In the genomic region with DNA sequence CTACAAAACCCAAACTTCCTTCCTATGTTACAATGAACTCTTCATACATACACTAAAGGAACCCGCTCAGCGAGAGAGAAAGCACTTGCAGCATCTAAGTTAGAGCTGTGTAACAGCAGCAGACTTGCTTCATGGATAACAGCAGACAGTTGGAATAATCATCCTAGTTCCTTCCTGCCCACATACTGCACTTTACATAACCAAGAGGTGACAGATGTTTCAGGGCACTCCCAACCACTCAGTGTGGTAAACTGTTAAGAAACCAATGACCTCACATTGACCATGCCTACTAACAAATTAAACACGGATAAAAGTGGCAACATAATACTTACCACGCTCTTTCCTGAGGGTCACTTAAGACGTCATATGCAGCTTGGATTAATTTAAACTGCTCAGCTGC, we compare ENCODE assay signal across 25 mouse cellular contexts. TPM values are rescaled to one million over a fixed set of nuclear protein-coding genes. Genes with fewer than 3 reads are reported as not detected.
A peak's percentile ranks its signal among the peaks of the same experiment; 100 is the strongest.
DNase-seq lines count a peak whose midpoint lies in the region; ATAC-seq and TF ChIP-seq lines count a peak whose summit lies in the region.
"Had no signal": no experiment of that assay in that cellular context is flagged by ENCODE, and none has a peak within 500 bp of the region (broad histone marks: within the 10 kb centered on the region; RNA-seq: fewer than 3 reads in every experiment).

No protein-coding gene starts in this region.

- H3K36me3 ChIP-seq in C2C12 (ENCODE audit: control insufficient read depth, insufficient read depth), result peaks cover 38% of the 10 kb centered on the region
- peaks cover 47% of the 10 kb centered on the region for H3K36me3 ChIP-seq in ES-Bruce4 (ENCODE audit: control insufficient read depth, insufficient read depth, low read length, poor library complexity, severe bottlenecking)
- H3K36me3 ChIP-seq in megakaryocyte, embryonic 14.5 days (replicated peaks; ENCODE audit: low read length), result peaks cover 48% of the 10 kb centered on the region
- H3K36me3 ChIP-seq in hindbrain, embryonic 11.5 days (ENCODE audit: control insufficient read depth, insufficient read depth, low read length), result 0 out of 2 replicates have a peak, but pooled peaks cover 4% of the 10 kb centered on the region

- H3K27me3 ChIP-seq in C2C12 (ENCODE audit: control insufficient read depth, insufficient read depth, insufficient read length) (no peaks in the 10 kb centered on the region), ES-Bruce4 (ENCODE audit: control insufficient read depth, insufficient read depth, low read length, poor library complexity, severe bottlenecking) (no peaks in the 10 kb centered on the region)
- no peaks in the 10 kb centered on the region for H3K27me3 ChIP-seq in megakaryocyte, embryonic 14.5 days (replicated peaks)
- no peaks in the 10 kb centered on the region for H3K27me3 ChIP-seq in hindbrain, embryonic 11.5 days (ENCODE audit: control insufficient read depth, insufficient read depth, low read length)
- H3K27me3 ChIP-seq: embryonic facial prominence, embryonic 13.5 days; forebrain, embryonic 12.5 days; heart, embryonic 12.5 days; midbrain, embryonic 15.5 days had no signal

- H3K4me1 ChIP-seq in ES-Bruce4 (ENCODE audit: control insufficient read depth, insufficient read depth, low read length), result no peaks in the 10 kb centered on the region
- peaks cover 48% of the 10 kb centered on the region for H3K4me1 ChIP-seq in megakaryocyte, embryonic 14.5 days
- H3K4me1 ChIP-seq in hindbrain, embryonic 11.5 days (replicated peaks; ENCODE audit: control insufficient read depth, insufficient read depth, low read length), result no peaks in the 10 kb centered on the region
- H3K4me1 ChIP-seq: embryonic facial prominence, embryonic 13.5 days had no signal

- no peak for TF ChIP-seq POLR2A in ES-Bruce4 (IDR thresholded peaks at IDR 0.05; ENCODE audit: insufficient read depth, low read length)

- H3K4me3 ChIP-seq in left cerebral cortex, adult 2 months, result no peak overlapping the region
- H3K4me3 ChIP-seq in C2C12 (ENCODE audit: insufficient read depth, poor library complexity, severe bottlenecking) (no peak overlapping the region), ES-Bruce4 (ENCODE audit: low read depth, low read length) (no peak overlapping the region)
- peak overlapping the region; percentile 20 for H3K4me3 ChIP-seq in megakaryocyte, embryonic 14.5 days (replicated peaks)
- no peak overlapping the region for H3K4me3 ChIP-seq in hindbrain, embryonic 11.5 days (ENCODE audit: low read depth, low read length)
- H3K4me3 ChIP-seq in gastrocnemius, adult 2 months, result no peak overlapping the region
- H3K4me3 ChIP-seq: embryonic facial prominence, embryonic 13.5 days; erythroblast, embryonic 14.5 days; forebrain, embryonic 12.5 days; heart, embryonic 12.5 days; hindbrain, embryonic 10.5 days; midbrain, embryonic 15.5 days had no signal

- H3K9me3 ChIP-seq in ES-Bruce4 (replicated peaks; ENCODE audit: control insufficient read depth, insufficient read depth, low read length, poor library complexity, severe bottlenecking), result peaks cover 6% of the 10 kb centered on the region; the same call in 1 of the 2 replicates
- no peaks in the 10 kb centered on the region for H3K9me3 ChIP-seq in megakaryocyte, embryonic 14.5 days
- no peaks in the 10 kb centered on the region for H3K9me3 ChIP-seq in hindbrain, embryonic 11.5 days (ENCODE audit: control insufficient read depth, low read length)
- H3K9me3 ChIP-seq: embryonic facial prominence, embryonic 13.5 days; forebrain, embryonic 12.5 days; heart, embryonic 12.5 days; hindbrain, embryonic 10.5 days; midbrain, embryonic 15.5 days had no signal

- H3K9ac ChIP-seq in ES-Bruce4 (ENCODE audit: low read depth, poor library complexity, severe bottlenecking), result no peak overlapping the region
- H3K9ac ChIP-seq in hindbrain, embryonic 11.5 days (ENCODE audit: low read depth, low read length), result no peak overlapping the region
- H3K9ac ChIP-seq: embryonic facial prominence, embryonic 13.5 days; forebrain, embryonic 12.5 days; heart, embryonic 12.5 days; midbrain, embryonic 15.5 days had no signal

- intact Hi-C loops in left cerebral cortex, adult 2 months (cut with DNase I), result loop anchor here (2.0 to 5.0 kb wide), 2 partner anchors 37 to 51 kb away; no protein-coding TSS in a partner anchor
- intact Hi-C loops in left cerebral cortex, postnatal 10 days (cut with DNase I), result no loop called here
- intact Hi-C loops in gastrocnemius, adult 2 months (cut with DNase I), result no loop called here

- H3K79me2 ChIP-seq in C2C12 (ENCODE audit: control insufficient read depth, insufficient read depth), result peaks cover 48% of the 10 kb centered on the region

- no peak for TF ChIP-seq CTCF in left cerebral cortex, adult 2 months (IDR thresholded peaks at IDR 0.05)
- TF ChIP-seq CTCF in C2C12 (IDR thresholded peaks at IDR 0.05; ENCODE audit: control insufficient read depth, insufficient read depth, insufficient read length) (no peak), ES-Bruce4 (IDR thresholded peaks at IDR 0.05; ENCODE audit: low read depth, low read length) (no peak)
- no peak for TF ChIP-seq CTCF in gastrocnemius, adult 2 months (IDR thresholded peaks at IDR 0.05)

- TF ChIP-seq EP300 in ES-Bruce4 (IDR thresholded peaks at IDR 0.05; ENCODE audit: insufficient read depth, low read depth, low read length), result no peak

- H3K27ac ChIP-seq in left cerebral cortex, adult 2 months, result peak overlapping the region; percentile 54; the same call in 1 of the 2 replicates
- H3K27ac ChIP-seq in ES-Bruce4 (ENCODE audit: insufficient read depth, low read length), result 0 out of 2 replicates have a peak overlapping the region, but pooled peaks have one; percentile 32
- H3K27ac ChIP-seq in hindbrain, embryonic 11.5 days (ENCODE audit: low read depth, low read length), result no peak overlapping the region
- H3K27ac ChIP-seq in gastrocnemius, adult 2 months, result no peak overlapping the region
- H3K27ac ChIP-seq: embryonic facial prominence, embryonic 13.5 days; forebrain, embryonic 12.5 days; hindbrain, embryonic 10.5 days; kidney, postnatal 0 days; macrophage; midbrain, embryonic 15.5 days had no signal

- no peak overlapping the region for H3ac ChIP-seq in C2C12 (ENCODE audit: control insufficient read depth, insufficient read length, low read depth)

- WGBS in hindbrain, embryonic 11.5 days, result 90% methylated on average over 5 of the region's 5 CpGs

- ATAC-seq in hindbrain, embryonic 11.5 days (ENCODE audit: low FRiP score), result no peak
- ATAC-seq: lung, postnatal 0 days; midbrain, embryonic 15.5 days had no signal

- no peak for DNase-seq in left cerebral cortex, adult 2 months (ENCODE audit: extremely low spot score in 1 of 2, low spot score in 2 of 2)
- DNase-seq in left cerebral cortex, postnatal 10 days (ENCODE audit: extremely low spot score in 1 of 2, low spot score in 2 of 2), result no peak
- no peak for DNase-seq in kidney, adult 8-10 months
- DNase-seq in hindbrain, embryonic 11.5 days (ENCODE audit: low spot score), result no peak
- no peak for DNase-seq in gastrocnemius, adult 2 months
- DNase-seq: adrenal gland, postnatal 36 days; cerebellum, adult 11 months; cerebellum, postnatal 10 days; embryo, embryonic 11 days; heart, postnatal 10 days; kidney, adult 11 months; right cerebral cortex, postnatal 14 days; spleen, adult 18-20 months had no signal

- no peak overlapping the region for H3K4me2 ChIP-seq in hindbrain, embryonic 11.5 days (replicated peaks; ENCODE audit: low read depth, low read length)
- H3K4me2 ChIP-seq: embryonic facial prominence, embryonic 13.5 days; forebrain, embryonic 12.5 days; heart, embryonic 12.5 days; midbrain, embryonic 15.5 days had no signal

- peaks cover 36% of the 10 kb centered on the region for H3K79me3 ChIP-seq in C2C12 (ENCODE audit: low read depth)

TF ChIP-seq in C2C12, 6 proteins besides CTCF, POLR2A, EP300 and RAD21:
- TF ChIP-seq MYOD1 (IDR thresholded peaks at IDR 0.05; ENCODE audit: control insufficient read depth, insufficient read length, low read depth) (peak; percentile 84), USF1 (IDR thresholded peaks at IDR 0.05; ENCODE audit: low read depth) (no peak)

RNA-seq across cellular contexts. Expression of gene Dnajc21, which starts 6.8 kb away (rescaled TPM):
- total RNA-seq in left cerebral cortex, adult 2 months (2021), result 10 to 100 TPM; 31.3 to 36.5 TPM
- 10 to 100 TPM; 12.2 to 12.6 TPM for total RNA-seq in left cerebral cortex, postnatal 10 days (2021)
- polyA plus RNA-seq in C2C12 (2012; fragmentation: generic; extraction: Trizol) (11.1 TPM), ES-Bruce4 (2011; ENCODE audit: insufficient read depth, insufficient read length, low read depth, missing spikeins) (125 and 133 TPM in 2 replicates)
- 4.1 and 12.6 TPM in 2 replicates for polyA plus RNA-seq in megakaryocyte, embryonic 14.5 days (2012; ENCODE audit: insufficient read depth, low replicate concordance)
- 16.0 TPM in 2 replicates for polyA plus RNA-seq in hindbrain, embryonic 11.5 days (2014; fragmentation: Nextera tagmentation; extraction: Ambion mirVana)
- 10 to 100 TPM; 74.4 to 77.5 TPM for total RNA-seq in gastrocnemius, adult 2 months (2021)

RNA-seq across cellular contexts. Expression of gene Brix1, which starts 22.2 kb away (rescaled TPM):
- total RNA-seq in left cerebral cortex, adult 2 months (2021), result 10 to 100 TPM; 18.2 to 22.3 TPM
- total RNA-seq in left cerebral cortex, postnatal 10 days (2021), result 10 to 100 TPM; 20.8 to 23.1 TPM
- polyA plus RNA-seq in C2C12 (2012; fragmentation: generic; extraction: Trizol), result 24.7 TPM
- polyA plus RNA-seq in ES-Bruce4 (2011; ENCODE audit: insufficient read depth, insufficient read length, low read depth, missing spikeins), result 188 and 191 TPM in 2 replicates
- 2.7 and 48.2 TPM in 2 replicates for polyA plus RNA-seq in megakaryocyte, embryonic 14.5 days (2012; ENCODE audit: insufficient read depth, low replicate concordance)
- 126 and 130 TPM in 2 replicates for polyA plus RNA-seq in hindbrain, embryonic 11.5 days (2014; fragmentation: Nextera tagmentation; extraction: Ambion mirVana)
- 10 to 100 TPM; 16.5 to 16.7 TPM for total RNA-seq in gastrocnemius, adult 2 months (2021)

RNA-seq across cellular contexts. Expression of gene Rad1, which starts 22.3 kb away (rescaled TPM):
- total RNA-seq in left cerebral cortex, adult 2 months (2021), result 10 to 100 TPM; 14.4 to 15.6 TPM
- 10 to 100 TPM; 10.4 to 12.8 TPM for total RNA-seq in left cerebral cortex, postnatal 10 days (2021)
- 24.7 TPM for polyA plus RNA-seq in C2C12 (2012; fragmentation: generic; extraction: Trizol)
- polyA plus RNA-seq in ES-Bruce4 (2011; ENCODE audit: insufficient read depth, insufficient read length, low read depth, missing spikeins), result 44.5 and 50.5 TPM in 2 replicates
- polyA plus RNA-seq in megakaryocyte, embryonic 14.5 days (2012; ENCODE audit: insufficient read depth, low replicate concordance), result 1.5 and 5.7 TPM in 2 replicates
- polyA plus RNA-seq in hindbrain, embryonic 11.5 days (2014; fragmentation: Nextera tagmentation; extraction: Ambion mirVana), result 31.4 and 33.5 TPM in 2 replicates
- 1 to 10 TPM; 4.6 to 7.0 TPM for total RNA-seq in gastrocnemius, adult 2 months (2021)

Comparison
In these comparisons a context has a peak if more than half of its experiments do, and no peak if none do; other contexts are left out.
1. H3K27ac ChIP-seq: peak in left cerebral cortex, adult 2 months (single experiment) and ES-Bruce4 (single experiment); none in hindbrain, embryonic 11.5 days (single experiment) and gastrocnemius, adult 2 months (single experiment).